Mouse (Mus musculus) MEL (cell line): ENCODE data around the gene Tmem255b.

ENCODE experiments used
- CTCF ChIP-seq, 3 experiments: IDR thresholded peaks in 2 of 3; conservative IDR thresholded peaks in 1 of 3; 2 replicates each; pipeline ENCODE4 v1.5.1; 2011 to 2012; ENCODE audit warnings: low read length in 3 of 3, low read depth in 2 of 3, mild to moderate bottlenecking in 2 of 3, improper control_type of control experiment in 1 of 3, inconsistent platforms in 1 of 3, mixed read lengths in 1 of 3, moderate library complexity in 1 of 3; ENCODE audit not compliant: control insufficient read depth in 1 of 3, insufficient read depth in 1 of 3, poor library complexity in 1 of 3, severe bottlenecking in 1 of 3
- E2F4 ChIP-seq: IDR thresholded peaks from 2 replicates; pipeline ENCODE4 v1.6.1; 2011; ENCODE audit warnings: low read depth, low read length, improper control_type of control experiment, borderline replicate concordance
- NRF1 ChIP-seq: IDR thresholded peaks from 2 replicates; pipeline ENCODE4 v1.6.1; 2014; ENCODE audit warnings: low read depth, mild to moderate bottlenecking, inconsistent platforms, low read length, improper control_type of control experiment, moderate library complexity; ENCODE audit not compliant: poor library complexity, insufficient read depth, severe bottlenecking

- TF ChIP-seq NRF1 (no peak), CTCF (IDR thresholded peaks at IDR 0.05 in 2 of 3, conservative IDR thresholded peaks at IDR 0.05 in 1 of 3; ENCODE audit: control insufficient read depth in 1 of 3, insufficient read depth in 1 of 3, low read depth in 2 of 3, low read length in 3 of 3, poor library complexity in 1 of 3, severe bottlenecking in 1 of 3) (no peak), E2F4 (no peak)
Observed at GRCm38 (mm10) chr8:13459431-13459830, 24.4 kb downstream of the Tmem255b start.
